Mouse (Mus musculus) intestine, postnatal 0 days (tissue): ENCODE measurements around the gene Ifna6. TPM values are rescaled to one million over a fixed set of nuclear protein-coding genes. Genes with fewer than 3 reads are reported as not detected.
"Not testable (repeated sequence)": the region's sequence is repeated elsewhere in the genome, so short reads cannot be mapped to it uniquely, and the experiment has no call there.

Experiments
- ATAC-seq: fragments of 200-750 bp; cut with Nextera tagmentation; 2 replicates; pipeline ENCODE4 v1.8.0; 2017; ENCODE audit warnings: mild to moderate bottlenecking, moderate TSS enrichment, moderate library complexity
- H3K27ac ChIP-seq: fragments of 300-500 bp; sonication (generic); 2 replicates; pipeline ENCODE4 v1.5.1; 2014; ENCODE audit warnings: mild to moderate bottlenecking, low read depth, low read length, moderate library complexity
- H3K27me3 ChIP-seq: fragments of 300-500 bp; sonication (generic); replicated peaks from 2 replicates; pipeline ENCODE4 v1.6.1; 2014; ENCODE audit warnings: low read length, mixed read lengths; ENCODE audit not compliant: control insufficient read depth, insufficient read depth
- H3K36me3 ChIP-seq: fragments of 300-500 bp; sonication (generic); 2 replicates; pipeline ENCODE4 v1.6.1; 2014; ENCODE audit warnings: mild to moderate bottlenecking, moderate library complexity; ENCODE audit not compliant: control insufficient read depth, insufficient read depth
- H3K4me1 ChIP-seq: fragments of 300-500 bp; sonication (generic); replicated peaks from 2 replicates; pipeline ENCODE4 v1.6.1; 2014; ENCODE audit warnings: antibody characterized with exemption, low read length, mixed read lengths; ENCODE audit not compliant: control insufficient read depth, insufficient read depth
- H3K4me2 ChIP-seq: fragments of 300-500 bp; sonication (generic); replicated peaks from 2 replicates; pipeline ENCODE4 v1.6.1; 2014; ENCODE audit warnings: low read depth, mild to moderate bottlenecking, moderate library complexity
- H3K4me3 ChIP-seq: fragments of 300-500 bp; sonication (generic); 2 replicates; pipeline ENCODE4 v1.5.1; 2014; ENCODE audit warnings: low read depth, low read length
- H3K9ac ChIP-seq: fragments of 300-500 bp; sonication (generic); 2 replicates; pipeline ENCODE4 v1.6.1; 2014; ENCODE audit warnings: mild to moderate bottlenecking, low read depth, low read length
- H3K9me3 ChIP-seq: fragments of 300-500 bp; sonication (generic); 2 replicates; pipeline ENCODE4 v1.6.1; 2016; ENCODE audit warnings: mixed run types; ENCODE audit not compliant: control insufficient read depth
- CTCF ChIP-seq: sonication (generic); IDR thresholded peaks from 2 replicates; pipeline ENCODE4 v1.5.1; 2016; ENCODE audit warnings: low read depth, mild to moderate bottlenecking, control low read depth, antibody characterized with exemption, moderate library complexity
- WGBS: fragments of 180-500 bp; shearing (Covaris S2); extraction: QIAGEN DNeasy Blood & Tissue Kit; methylation state at CpG from one replicate; pipeline ENCODE4 v1.1.7; 2014; 5-methylcytosine and 5-hydroxymethylcytosine counted together
- polyA plus RNA-seq: library from polyadenylated mRNA; unstranded; fragments of >200 nt; fragmentation: Nextera tagmentation; extraction: Ambion mirVana; gene quantifications from 2 replicates; pipeline ENCODE4 v1.2.1, GENCODE M21; 2015

Gene Ifna6
- polyA plus RNA-seq, result not detected in 2 replicates

DNA sequence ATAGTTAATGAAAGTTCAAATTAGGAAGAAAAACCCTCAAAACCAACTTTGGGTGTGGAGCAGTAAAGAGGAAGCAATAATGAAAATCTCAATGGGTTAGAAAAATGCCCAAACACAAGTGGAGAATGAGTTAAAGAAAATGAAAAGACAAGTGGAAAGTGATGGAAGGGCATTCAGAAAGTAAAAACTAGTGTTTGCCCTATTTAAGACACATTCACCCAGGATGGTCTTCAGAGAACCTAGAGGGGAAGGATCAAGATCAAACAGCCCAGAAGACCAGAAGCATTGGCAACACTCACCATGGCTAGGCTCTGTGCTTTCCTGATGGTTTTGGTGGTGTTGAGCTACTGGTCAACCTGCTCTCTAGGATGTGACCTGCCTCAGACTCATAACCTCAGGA lies at the start of gene Ifna6:
TSS of gene Ifna6 (plus strand) at position 301 of the 400 bp plus-strand sequence.
- not testable (repeated sequence) for H3K4me1 ChIP-seq, ATAC-seq, H3K27me3 ChIP-seq, H3K4me2 ChIP-seq, H3K27ac ChIP-seq, H3K9me3 ChIP-seq, H3K4me3 ChIP-seq, H3K9ac ChIP-seq, H3K36me3 ChIP-seq

DNA sequence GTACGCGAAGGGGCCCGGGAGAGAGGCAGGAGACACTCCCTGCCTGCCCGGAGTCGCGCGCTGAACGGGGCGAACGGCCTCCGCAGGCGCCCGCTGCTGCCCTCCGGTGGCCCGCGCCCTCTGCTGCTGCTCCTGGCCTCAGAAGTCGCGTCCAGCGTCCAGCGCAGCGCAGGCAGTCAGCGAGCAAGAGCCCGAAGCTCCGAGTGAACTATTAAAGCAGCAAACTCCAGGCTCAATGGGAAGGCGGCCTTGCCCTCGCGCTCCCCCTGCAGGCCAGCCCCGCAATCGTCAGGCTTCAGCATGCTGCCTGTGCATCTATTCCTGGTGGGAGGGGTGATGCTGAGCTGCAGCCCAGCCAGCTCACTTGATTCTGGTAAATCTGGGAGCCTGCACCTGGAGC lies 47.7 kb upstream of the Ifna6 start, which contains the start of gene Gm13272:
TSS of gene Gm13272 (plus strand) at position 301 of the 400 bp plus-strand sequence.
- H3K27ac ChIP-seq, H3K9me3 ChIP-seq, H3K27me3 ChIP-seq, H3K9ac ChIP-seq, H3K4me1 ChIP-seq, H3K36me3 ChIP-seq, H3K4me2 ChIP-seq, ATAC-seq, H3K4me3 ChIP-seq: not testable (repeated sequence)
- no CpG with 5 or more reads among the region's 29 CpGs for WGBS

DNA sequence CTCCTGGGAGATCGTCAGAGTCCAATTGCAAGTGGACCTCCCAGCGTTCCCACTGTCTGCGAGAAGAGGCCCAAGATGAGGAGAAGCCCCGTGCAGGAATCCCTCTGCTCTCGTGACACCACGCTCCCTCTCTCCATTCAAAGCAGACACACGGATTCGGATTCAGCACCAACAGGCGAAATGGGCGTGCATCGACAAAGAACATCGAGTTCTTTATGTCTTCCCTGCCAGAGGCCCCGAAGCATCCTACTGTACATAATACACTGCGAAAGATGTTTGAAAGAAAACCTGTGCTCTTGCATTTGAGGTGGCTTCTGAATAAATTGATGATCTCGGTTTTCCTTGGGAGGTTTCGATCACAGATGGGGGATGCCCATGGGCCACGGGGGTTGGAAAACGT lies 46.9 kb upstream of the Ifna6 start:
- H3K9me3 ChIP-seq, H3K27ac ChIP-seq, H3K27me3 ChIP-seq, H3K9ac ChIP-seq, H3K4me2 ChIP-seq, H3K36me3 ChIP-seq, ATAC-seq, H3K4me3 ChIP-seq, H3K4me1 ChIP-seq: not testable (repeated sequence)
- WGBS, result 46% methylated on average over 15 of the region's 18 CpGs

DNA sequence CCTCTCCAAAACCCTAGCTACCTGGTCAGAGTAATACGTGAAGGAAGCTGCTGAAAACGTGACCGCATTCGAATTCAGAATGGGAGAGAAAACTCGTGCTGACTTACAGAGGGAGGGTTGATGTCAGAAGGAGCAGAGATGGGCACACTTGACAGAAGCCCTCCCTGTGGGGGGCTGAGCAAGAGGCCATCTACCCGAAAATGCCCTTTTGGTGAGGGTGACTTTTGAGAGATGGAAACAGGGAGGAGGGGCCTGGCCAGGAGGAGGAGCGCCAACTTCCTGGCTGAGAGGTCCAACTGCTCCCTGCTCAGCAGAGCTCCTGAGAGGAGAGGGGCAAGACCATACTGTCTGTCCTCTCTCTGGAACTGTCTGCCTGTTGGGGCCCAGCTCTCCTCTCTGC lies 45.4 kb upstream of the Ifna6 start, which contains the start of gene Ifnz:
TSS of gene Ifnz (plus strand) at position 301 of the 400 bp plus-strand sequence.
- H3K9ac ChIP-seq, H3K4me3 ChIP-seq, H3K4me1 ChIP-seq, H3K9me3 ChIP-seq, H3K27me3 ChIP-seq, H3K36me3 ChIP-seq, H3K27ac ChIP-seq, ATAC-seq: not testable (repeated sequence)
- H3K4me2 ChIP-seq, result peak within 1 kb of the TSS; percentile 51
- 24% methylated on average over 4 of the region's 7 CpGs for WGBS

DNA sequence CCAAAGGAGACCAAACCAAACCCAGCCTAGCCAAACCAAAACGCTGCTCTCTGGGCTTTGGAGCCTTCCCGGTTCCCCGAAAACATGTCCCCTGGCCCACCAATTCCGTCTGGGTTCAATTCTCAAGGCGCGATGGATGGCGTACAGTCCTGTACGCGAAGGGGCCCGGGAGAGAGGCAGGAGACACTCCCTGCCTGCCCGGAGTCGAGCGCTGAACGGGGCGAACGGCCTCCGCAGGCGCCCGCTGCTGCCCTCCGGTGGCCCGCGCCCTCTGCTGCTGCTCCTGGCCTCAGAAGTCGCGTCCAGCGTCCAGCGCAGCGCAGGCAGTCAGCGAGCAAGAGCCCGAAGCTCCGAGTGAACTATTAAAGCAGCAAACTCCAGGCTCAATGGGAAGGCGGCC lies 44.9 kb upstream of the Ifna6 start:
- not testable (repeated sequence) for H3K9ac ChIP-seq, H3K4me3 ChIP-seq, H3K27me3 ChIP-seq, H3K4me1 ChIP-seq, H3K27ac ChIP-seq, H3K9me3 ChIP-seq, H3K36me3 ChIP-seq, ATAC-seq
- H3K4me2 ChIP-seq, result peak overlapping the region; percentile 51
- WGBS, result 0% methylated on average over 3 of the region's 31 CpGs
- peak; percentile 37 for TF ChIP-seq CTCF

DNA sequence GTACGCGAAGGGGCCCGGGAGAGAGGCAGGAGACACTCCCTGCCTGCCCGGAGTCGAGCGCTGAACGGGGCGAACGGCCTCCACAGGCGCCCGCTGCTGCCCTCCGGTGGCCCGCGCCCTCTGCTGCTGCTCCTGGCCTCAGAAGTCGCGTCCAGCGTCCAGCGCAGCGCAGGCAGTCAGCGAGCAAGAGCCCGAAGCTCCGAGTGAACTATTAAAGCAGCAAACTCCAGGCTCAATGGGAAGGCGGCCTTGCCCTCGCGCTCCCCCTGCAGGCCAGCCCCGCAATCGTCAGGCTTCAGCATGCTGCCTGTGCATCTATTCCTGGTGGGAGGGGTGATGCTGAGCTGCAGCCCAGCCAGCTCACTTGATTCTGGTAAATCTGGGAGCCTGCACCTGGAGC lies 41.8 kb upstream of the Ifna6 start, which contains the start of gene Gm13276:
TSS of gene Gm13276 (plus strand) at position 301 of the 400 bp plus-strand sequence.
- not testable (repeated sequence) for H3K36me3 ChIP-seq, ATAC-seq, H3K4me1 ChIP-seq, H3K4me2 ChIP-seq, H3K9ac ChIP-seq, H3K9me3 ChIP-seq, H3K27me3 ChIP-seq, H3K4me3 ChIP-seq, H3K27ac ChIP-seq
- no CpG with 5 or more reads among the region's 27 CpGs for WGBS

DNA sequence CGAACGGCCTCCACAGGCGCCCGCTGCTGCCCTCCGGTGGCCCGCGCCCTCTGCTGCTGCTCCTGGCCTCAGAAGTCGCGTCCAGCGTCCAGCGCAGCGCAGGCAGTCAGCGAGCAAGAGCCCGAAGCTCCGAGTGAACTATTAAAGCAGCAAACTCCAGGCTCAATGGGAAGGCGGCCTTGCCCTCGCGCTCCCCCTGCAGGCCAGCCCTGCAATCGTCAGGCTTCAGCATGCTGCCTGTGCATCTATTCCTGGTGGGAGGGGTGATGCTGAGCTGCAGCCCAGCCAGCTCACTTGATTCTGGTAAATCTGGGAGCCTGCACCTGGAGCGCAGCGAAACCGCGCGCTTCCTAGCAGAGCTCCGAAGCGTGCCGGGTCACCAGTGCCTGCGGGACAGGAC lies 38.8 kb upstream of the Ifna6 start, which contains the start of gene Gm13277:
TSS of gene Gm13277 (plus strand) at position 231 of the 400 bp plus-strand sequence.
- not testable (repeated sequence) for H3K9ac ChIP-seq, H3K4me2 ChIP-seq, H3K36me3 ChIP-seq, H3K9me3 ChIP-seq, H3K4me3 ChIP-seq, H3K27ac ChIP-seq, H3K4me1 ChIP-seq, H3K27me3 ChIP-seq, ATAC-seq
- no CpG with 5 or more reads among the region's 28 CpGs for WGBS
- TF ChIP-seq CTCF, result peak; percentile 60

DNA sequence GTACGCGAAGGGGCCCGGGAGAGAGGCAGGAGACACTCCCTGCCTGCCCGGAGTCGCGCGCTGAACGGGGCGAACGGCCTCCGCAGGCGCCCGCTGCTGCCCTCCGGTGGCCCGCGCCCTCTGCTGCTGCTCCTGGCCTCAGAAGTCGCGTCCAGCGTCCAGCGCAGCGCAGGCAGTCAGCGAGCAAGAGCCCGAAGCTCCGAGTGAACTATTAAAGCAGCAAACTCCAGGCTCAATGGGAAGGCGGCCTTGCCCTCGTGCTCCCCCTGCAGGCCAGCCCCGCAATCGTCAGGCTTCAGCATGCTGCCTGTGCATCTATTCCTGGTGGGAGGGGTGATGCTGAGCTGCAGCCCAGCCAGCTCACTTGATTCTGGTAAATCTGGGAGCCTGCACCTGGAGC lies 36.0 kb upstream of the Ifna6 start, which contains the start of gene Gm13278:
TSS of gene Gm13278 (plus strand) at position 301 of the 400 bp plus-strand sequence.
- not testable (repeated sequence) for ATAC-seq, H3K36me3 ChIP-seq, H3K4me1 ChIP-seq, H3K9me3 ChIP-seq, H3K4me3 ChIP-seq, H3K27ac ChIP-seq, H3K4me2 ChIP-seq, H3K27me3 ChIP-seq, H3K9ac ChIP-seq
- WGBS, result no CpG with 5 or more reads among the region's 28 CpGs
